Mouse (Mus musculus) right cerebral cortex, postnatal 36 days (tissue): ENCODE measurements around the gene Sox6.
"Not testable (repeated sequence)": the region's sequence is repeated elsewhere in the genome, so short reads cannot be mapped to it uniquely, and the experiment has no call there.

Source experiments
- DNase-seq, 2 experiments: peaks; one replicate each; pipeline ENCODE4 v3.0.0; 2022; ENCODE audit warnings: low spot score in 2 of 2, mixed read lengths in 1 of 2

The Sox6 gene

DNA sequence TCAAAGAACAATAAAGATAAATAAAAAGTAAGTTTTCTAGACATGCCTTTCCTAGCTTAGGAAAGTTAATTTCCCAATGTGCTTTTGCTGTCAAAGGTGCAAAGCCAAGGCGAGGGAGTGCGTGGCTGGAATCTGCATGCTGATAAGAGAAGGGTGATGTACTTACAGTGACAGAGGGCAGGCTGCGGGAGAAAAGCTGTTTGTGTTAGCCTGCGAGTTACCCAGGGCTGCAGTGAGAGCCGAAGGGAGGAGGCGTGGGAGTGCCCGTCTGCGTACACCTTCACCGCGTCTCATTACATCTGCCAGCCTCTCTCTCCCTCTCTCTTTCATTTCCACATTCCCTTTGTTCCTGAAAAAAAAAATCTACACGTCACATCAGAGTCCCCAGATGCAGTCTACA lies at the start of gene Sox6:
TSS of gene Sox6 (minus strand) at position 286 of the 400 bp plus-strand sequence.
- no peak for DNase-seq

DNA sequence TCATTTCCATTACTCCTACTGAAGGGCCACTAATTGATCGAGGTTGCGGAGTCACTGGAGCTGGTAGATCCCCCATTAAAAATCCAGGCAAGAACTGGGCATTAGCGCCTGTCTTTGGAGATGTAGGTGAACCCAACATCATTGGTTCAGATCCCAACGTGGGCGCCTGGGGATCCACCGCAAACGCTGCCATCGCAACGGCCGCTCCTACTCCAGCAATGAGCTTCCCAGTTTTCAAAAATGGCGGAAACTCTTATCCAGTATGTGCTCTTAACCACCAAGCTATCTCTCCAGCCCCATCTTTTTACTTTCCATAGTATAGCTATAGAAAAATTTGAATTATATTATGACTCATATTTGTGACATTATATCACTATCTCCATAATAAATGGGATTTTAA lies 45.8 kb upstream of the Sox6 start, which contains the start of gene Gm4353:
TSS of gene Gm4353 (minus strand) at position 270 of the 400 bp plus-strand sequence.
- not testable (repeated sequence) for DNase-seq

DNA sequence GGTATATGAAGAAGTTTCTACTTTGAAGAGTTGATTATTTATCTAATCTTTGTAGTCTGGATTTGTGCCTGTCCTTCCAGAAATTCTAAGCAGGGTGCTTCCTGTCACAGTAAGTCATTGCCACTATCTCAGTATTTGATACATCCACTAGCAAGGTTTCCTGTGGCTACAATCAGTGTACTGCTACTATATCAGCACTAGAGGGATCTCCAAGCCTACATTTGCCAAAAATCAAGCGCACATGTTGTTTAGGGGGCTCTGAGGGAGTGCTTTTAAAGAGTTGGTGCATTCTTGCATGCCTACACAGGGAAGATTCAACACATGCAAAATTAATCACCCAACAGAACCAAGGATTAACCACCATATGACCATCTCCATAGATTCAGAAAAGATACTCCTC lies 22.1 kb upstream of the Sox6 start:
- DNase-seq = no peak

DNA sequence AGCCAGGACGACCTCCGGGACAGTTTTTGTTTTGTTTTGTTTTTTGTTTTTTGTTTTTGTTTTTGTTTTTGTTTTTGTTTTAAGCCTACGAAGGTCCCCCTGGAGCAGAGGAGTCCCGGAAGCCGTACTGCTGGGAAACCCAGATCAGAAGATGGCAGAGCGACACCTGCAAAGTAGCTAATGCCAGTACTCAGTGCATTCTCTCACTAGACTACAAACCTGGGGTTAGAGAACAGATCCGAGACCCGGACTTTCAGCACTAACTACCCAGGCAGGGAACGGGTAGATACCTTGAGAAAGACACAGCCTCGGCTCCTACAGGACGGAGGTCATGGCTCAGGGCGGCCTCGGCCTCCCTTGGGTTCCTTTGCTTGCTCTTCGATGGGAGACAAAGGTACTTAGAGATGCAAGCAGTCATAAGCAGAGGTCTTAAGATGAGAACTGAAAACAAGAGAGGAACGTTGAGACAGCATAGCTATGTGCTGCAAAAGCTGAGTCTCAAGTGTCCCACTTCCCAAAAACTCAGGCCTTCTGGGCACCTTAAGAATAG lies 1.9 kb upstream of the Sox6 start:
- no peak for DNase-seq

DNA sequence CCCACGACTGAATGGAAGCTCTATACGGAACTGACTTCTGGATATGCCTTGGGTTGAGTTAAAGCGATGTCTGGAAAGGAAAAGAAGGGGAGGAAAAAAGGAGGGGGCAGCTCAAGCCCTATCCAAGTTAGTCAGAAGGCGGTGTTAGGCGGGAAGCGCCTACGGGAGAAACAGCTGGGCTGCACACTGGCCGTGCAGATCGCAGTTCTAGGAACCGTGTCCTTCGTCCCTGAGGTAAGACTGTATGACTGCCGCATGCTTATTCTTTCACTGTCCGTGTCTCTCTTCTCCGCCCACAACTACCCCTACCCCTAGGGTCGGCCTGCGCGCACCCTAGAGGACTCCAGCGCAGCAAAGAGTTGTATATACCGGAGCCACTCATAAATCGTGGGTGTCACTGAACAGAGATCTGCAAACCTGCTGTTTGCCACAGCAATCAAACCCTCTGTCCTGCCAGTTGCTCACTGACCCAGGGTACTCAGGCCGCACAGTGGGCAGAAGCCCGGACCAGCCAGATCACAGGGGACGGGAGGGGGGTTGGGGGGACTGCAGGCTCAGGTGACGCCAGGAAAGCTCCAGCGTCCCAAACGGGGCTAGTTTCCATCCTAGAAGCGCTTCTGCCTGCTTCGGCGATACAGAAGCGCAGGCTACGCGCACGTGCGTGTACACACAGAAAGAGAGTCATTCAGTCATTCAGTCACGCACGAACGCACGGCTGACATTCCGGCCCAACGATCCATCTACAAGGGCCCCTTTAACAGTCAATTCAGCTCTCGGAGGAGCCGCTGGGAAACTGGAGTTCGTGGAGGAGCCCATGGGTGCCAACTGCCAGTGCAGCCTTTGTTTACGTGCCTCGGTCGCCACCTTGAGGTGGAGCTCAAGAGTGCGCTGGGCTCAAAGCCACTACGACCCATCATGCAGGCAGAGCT lies 1.2 kb upstream of the Sox6 start:
- peak; percentile 81 to 84 for DNase-seq

DNA sequence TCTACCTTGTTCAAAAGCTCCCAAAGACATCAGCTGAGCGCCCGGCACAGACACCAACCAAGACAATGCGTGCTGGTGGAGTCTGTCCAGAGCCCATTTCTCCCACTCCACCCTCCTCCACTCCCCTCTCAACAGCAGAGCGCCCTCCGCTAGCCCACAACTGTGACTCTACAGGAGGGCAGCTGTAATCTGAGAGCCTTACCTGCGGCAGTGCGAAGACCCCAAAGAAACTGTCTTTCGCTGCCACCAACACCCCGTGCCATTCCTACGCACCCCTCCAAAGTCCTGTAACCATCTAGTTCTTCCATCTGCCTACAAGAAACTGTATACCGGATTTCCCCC lies 571 bp upstream of the Sox6 start, which contains the start of gene 1110004F10Rik:
TSS of gene 1110004F10Rik (plus strand) at position 202 of the 342 bp plus-strand sequence.
- no peak for DNase-seq

DNA sequence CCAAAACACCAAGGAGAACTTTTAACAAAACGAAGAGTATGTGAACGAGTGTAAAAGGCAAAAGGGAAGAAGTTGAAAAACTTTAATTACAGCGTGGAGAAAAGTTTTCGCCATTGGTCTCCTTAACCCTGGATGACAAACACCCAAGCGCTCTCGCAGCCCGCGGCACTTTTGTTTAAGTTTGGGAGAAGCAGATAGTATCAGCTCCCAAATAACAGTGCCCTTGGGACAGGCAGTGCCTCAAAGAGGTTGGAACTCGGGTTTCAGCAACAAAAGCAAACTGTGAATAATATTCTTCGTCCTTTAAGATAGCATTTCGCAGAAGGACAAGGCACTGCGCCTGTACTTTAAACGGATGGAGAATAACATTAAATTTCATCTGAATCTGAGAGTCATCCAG lies 572 bp downstream of the Sox6 start:
- no peak for DNase-seq

DNA sequence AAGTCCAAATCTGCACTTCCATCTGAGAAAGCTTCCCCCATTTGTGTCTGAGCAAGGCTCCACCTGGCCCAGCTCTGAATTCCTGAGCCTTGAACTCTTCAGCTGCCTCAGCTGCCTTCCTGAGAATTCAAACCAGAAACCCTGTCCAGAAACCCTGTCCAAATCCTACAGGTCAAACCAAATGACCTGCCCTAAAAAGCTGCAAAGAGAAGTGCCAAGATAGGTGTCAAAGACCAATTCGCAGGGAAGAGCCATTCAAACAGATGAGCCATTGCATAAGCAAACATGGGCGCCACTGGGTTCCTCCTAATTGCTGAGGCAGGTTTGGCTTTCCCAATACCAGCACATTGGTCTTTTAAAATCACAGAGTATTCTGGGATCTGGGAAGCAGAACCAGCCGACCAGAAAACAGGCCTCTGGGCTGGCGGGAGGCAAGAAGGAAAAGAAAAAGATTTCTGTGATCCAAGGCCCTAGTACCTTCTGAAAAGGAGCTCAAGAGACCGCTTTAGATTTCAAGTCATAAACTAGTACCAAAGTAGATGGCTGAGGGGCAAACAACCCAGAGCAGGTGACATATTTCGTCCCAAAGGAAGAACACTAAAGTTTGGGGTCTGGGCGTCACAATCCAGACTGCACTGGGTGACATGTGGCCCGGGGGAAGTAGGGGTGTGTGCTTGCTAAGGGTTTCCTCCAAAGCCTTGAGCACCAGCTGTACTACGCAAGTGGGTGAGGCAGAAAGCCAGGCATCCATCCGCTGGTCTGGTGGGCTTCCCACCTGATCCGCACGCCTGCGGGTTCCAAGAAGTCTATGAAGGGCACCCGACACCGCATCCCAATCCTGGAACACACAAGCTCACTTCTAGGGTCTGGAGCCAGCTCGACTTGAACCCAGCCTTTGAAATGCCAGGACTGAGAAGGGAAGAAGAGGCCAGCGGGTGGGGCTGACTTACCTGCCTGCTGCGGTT lies 1.7 kb downstream of the Sox6 start:
- DNase-seq = no peak

DNA sequence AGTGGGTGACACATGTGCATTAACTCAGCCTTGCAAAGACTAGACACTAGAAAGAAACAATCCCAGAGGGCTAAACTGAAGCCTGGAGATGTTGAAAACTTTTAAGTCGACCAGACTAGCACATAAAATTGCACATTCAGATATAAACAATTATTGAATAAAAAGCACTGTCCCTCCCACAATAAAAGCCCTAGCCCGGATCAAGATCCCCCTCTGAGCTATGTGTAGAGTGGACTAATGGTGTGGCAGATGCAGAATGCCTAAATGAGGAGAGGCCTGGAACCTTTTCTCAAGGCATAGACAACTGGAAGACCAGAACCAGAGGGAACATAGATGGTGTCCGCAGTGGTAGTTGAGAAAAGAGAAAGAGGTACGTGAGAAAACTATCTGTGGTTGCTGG lies 3.1 kb downstream of the Sox6 start:
- DNase-seq = no peak

DNA sequence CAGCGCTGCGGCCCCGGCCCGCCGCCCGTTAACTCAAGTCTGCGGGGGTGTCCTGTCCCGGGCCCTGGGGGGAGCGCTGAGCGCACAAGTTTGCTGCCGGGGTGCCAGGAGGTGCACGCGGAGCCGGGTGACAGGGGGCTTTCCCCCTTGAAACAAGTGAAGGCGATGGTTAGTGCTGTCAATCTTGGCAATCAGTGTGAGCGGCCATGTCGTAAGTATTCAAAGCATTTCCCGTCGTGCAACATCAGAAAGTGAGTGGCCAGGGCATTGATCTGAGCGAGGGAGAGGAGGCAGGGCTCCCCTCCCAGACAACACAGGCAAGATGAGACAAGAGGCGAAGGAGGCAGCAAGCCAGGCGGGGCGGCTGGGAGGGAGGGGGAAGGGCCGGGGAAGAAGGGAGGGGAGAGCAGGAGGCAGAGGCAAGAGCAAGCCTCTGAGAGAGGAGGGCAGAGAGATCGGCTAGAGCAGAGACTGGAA lies 4.3 kb downstream of the Sox6 start:
- DNase-seq = no peak

DNA sequence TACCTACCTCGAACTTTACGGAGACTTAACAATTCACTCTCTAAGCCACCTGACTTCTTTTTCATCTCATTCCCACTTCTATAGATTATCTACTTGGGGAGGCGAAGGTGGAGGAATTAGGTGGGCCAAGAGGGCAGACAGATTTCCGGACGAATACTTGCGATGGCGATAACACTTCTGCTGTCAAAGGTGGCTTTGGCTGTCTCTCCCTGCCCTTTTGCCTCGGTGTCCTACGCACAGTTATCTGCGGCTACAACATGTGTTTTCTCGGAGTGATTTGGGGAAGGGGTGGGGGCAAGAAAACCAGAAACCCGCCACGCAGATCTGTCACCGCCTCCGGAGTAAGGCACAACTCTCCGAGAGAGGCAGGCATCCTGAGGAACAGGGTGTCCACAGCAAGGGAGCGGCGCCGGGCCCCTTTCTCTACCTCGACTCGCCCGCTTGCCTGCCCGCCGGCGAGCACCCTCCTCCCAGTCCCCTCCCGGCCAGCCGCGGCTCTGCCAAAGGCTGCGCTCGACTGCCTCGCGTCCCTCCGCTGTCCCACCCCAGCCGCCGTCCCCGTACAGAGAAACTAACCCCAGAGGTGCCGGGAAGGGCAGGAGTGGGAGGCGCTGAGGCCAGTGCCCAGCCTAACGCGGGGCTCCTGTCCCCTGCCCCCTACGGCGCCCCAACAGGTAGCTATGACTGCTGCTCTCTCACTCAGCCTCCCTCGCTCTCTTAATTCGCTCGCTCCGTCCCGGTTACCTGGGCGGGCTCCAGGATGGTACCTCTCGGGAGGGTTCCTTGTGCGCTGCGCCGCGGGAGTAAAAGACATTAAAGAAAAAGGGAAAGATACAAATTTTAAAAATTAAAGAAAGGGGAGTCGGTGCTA lies 5.0 kb downstream of the Sox6 start:
- no peak for DNase-seq

DNA sequence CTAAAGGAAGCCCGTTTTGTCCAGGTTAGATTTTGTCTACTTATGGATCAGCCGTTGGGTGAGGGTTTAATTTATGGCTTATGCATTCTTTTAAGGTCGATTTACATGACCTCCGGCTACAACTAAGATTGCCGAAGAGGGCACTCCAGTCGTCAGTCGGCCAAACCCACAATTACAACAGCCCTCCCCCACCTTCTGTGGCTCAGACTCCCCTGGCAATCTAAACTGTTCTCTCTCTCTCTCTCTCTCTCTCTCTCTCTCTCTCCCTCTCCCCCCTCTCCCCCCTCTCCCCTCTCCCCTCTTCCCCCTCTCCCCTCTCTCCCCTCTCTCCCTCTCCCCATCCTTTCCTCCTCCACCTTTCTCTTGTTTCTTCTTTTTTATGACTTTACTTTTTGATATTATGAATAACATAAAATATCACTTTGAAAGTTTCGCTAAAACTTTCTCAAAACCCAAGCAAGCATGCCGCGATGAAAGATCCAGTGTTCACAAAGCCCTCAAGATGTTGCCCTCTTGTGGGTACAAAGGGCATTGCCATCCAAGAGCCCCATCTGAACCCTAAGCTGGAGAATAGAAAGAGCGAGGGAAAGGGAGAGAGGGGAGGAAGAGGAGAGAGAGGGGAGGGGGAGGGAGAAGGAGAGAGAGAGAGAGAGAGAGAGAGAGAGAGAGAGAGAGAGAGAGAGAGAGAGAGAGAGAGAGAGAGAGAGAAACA lies 5.8 kb downstream of the Sox6 start:
- DNase-seq = peak in 1 of 2 experiments; percentile 63

DNA sequence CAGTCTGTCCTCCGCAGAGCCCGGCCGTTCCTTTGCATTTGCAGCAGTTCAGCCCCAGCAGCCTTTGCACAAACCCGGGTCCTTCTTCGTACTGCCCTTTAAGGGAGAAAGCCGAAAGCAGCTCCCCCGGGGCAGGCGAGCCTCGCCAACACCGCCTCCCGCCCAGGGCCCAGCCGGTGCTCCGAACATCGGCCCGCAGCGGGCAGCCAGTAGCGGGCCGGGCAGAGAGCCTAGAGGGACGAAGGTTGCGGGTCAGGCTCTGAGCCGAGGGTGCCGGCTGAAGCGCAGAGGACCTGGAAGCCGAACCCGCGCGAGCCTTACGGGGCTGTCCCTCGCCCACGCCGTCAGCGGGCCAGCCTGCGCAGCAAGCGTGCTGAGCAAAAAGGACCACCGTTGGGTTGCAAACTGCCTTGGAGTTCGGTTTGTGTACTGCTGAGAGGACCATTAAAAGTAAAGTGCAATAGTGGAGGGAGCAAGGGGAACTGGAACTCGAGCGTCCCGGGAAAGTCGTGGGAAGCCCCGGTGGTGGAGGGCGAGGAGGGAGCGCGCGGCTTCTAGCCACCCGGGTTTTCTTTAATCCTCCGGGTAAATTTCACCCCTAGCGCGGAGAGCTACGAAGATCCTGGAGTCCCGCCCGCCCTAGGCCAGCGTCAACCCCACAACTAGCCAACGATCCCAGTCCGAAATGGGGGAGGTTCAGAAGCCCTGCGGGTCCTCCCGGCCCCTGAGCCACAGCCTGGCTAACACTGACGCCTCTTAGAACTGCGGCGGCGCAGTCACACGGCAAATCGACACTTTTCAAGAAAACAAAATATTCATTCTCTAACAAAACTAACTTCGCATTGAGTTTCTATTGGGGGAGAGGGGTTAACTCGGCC lies 6.6 kb downstream of the Sox6 start:
- no peak for DNase-seq

DNA sequence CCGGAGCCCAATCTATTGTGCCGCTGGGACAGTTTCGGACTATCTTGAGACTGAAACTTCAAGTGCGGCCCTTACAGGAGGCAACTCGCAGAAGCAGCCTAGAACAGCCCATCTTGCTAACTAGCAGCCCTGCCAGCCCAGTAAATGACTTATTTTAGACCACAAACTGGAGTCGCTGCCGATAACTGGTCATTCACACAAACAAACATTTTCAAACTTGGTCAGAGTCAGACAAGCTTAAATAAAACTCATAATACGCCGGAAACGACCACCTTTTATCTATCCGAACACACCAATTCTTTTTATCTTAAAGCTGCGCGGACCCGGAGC lies 7.2 kb downstream of the Sox6 start:
- DNase-seq = no peak

DNA sequence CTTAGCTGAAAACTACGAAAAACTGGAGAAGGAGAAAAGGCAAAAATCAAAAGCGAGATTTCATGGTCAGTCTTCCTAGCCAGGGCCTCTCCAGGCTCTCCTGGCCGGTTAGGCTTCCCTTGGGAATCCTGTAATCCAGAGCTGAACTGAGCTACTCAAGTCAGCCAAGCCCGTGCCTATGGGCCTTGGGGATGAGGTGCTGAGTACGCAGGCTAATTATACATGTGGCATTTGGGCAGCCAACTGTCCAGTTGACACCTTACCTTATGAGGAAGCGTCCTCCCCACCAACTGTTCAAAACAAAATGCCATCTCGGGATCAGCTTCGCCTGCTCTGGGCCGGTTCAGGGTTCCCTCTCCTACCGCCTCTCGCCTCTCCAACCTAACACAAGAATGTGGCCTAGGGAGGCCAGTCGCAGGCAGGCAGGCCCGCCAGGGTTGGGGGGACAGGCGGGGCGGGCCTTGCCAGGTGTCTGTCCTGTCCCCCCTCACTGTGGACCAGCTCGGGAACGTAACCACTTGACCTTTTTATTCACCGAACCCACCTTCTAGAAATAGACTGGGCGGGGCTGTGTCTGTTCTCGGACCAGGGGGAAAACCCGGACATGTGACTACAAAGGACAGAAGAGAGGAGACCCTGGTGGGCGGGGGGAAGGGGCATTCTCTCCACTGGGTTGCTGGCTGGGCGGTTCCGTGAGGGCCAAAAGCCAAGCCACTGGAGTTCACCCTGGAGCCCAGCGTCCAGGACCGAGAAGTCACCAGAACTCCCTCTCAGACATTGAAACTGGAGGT lies 7.8 kb downstream of the Sox6 start:
- no peak for DNase-seq

DNA sequence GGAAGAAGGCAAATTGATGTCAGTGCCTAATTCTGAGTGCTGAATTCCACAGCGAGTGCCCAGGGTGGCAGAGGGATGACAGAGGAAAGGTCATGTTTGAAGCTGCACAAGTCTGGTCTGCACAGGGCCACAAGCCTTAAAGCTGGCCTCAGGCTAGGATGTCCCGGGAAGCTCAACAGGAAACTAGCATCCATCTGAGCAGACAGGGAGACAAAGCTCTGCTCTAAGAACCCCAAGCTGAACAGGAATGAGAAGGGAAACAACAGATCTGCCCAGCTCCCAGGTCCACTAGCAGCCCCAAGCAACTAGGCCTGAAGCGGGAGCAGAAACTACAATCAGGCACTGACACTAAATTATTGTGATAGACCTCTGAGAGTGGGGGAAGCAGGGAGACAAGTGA lies 8.6 kb downstream of the Sox6 start:
- DNase-seq = no peak

DNA sequence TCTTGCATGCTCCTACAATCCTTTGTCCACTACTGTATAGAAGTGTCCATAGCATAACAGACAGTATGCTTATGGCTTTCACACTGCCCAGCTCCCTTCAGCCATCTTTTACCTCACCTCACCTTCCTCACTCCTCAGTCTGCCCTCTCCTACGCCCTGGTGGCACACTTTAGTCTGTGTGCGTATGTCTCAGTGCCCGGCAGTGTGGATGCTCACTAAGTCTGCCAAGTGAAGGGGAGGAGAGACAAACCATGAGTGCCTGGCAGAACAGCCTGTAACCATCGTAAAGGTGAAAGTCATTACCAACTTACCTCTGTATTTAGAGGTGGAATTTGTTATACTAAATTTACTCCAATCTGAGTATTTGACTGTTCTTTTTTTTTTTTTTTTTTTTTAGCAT lies 35.9 kb downstream of the Sox6 start:
- no peak for DNase-seq

DNA sequence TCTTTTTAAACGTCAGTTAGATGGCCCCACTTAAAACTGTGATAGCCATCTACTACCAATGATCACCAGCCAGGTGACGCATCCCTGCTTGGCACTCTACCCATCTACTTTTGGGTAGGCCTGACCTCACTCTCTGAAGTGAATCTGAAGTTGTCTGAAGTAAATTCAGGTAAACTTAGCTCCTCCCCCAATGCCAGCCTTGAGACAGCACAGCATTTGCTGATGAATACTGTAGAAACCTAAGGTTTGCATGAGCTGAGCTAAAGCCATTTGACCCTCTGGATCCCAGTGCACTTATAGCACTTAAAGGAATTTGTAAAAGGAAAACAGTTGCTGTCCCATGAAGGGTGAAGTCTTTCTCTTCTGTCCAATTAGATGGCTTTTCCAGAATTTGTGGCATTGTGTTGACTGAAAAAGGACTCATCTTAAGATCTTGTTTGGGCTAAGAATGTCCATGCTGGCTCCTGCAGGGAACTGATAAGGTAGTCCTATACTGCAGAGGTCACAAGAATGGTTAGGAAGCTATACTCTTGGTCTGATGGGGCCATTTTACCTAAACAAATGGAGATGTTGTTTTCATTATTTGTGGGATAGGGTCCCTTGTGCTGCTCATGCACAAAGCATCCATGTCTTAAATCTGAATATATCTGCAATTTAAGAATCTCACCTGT lies 50.4 kb downstream of the Sox6 start:
- DNase-seq = no peak
